Mouse (Mus musculus): ENCODE data around the gene Sult3a1. TPM values are rescaled to one million over a fixed set of nuclear protein-coding genes. Genes with fewer than 3 reads are reported as not detected.

The Sult3a1 gene
- polyA plus RNA-seq, 1 experiment from 2014 or later = not detected

Other genes with a start within 250 kb of the Sult3a1 start
- gene Clvs2, start 233.0 kb upstream of the Sult3a1 start, polyA plus RNA-seq (2016; fragmentation: Nextera tagmentation; extraction: Ambion mirVana) = 0.97 and 2.1 TPM in 2 replicates
- not detected in 2 replicates for gene Sult3a2, start 71.0 kb upstream of the Sult3a1 start, polyA plus RNA-seq (2016; fragmentation: Nextera tagmentation; extraction: Ambion mirVana)
- 0.19 and 0.98 TPM in 2 replicates for gene Rsph4a, start 47.4 kb downstream of the Sult3a1 start, polyA plus RNA-seq (2016; fragmentation: Nextera tagmentation; extraction: Ambion mirVana)
- 19.4 and 21.4 TPM in 2 replicates for gene Zup1, start 93.5 kb downstream of the Sult3a1 start, polyA plus RNA-seq (2016; fragmentation: Nextera tagmentation; extraction: Ambion mirVana)
- 126 and 143 TPM in 2 replicates for gene Rwdd1, start 161.9 kb downstream of the Sult3a1 start, polyA plus RNA-seq (2016; fragmentation: Nextera tagmentation; extraction: Ambion mirVana)
- gene Trappc3l, start 179.9 kb downstream of the Sult3a1 start, polyA plus RNA-seq (2016; fragmentation: Nextera tagmentation; extraction: Ambion mirVana) = not detected in 2 replicates
- gene Calhm4, start 186.6 kb downstream of the Sult3a1 start, polyA plus RNA-seq (2016; fragmentation: Nextera tagmentation; extraction: Ambion mirVana) = not detected in 2 replicates
- 0.08 and 0.10 TPM in 2 replicates for gene Calhm5, start 238.8 kb downstream of the Sult3a1 start, polyA plus RNA-seq (2016; fragmentation: Nextera tagmentation; extraction: Ambion mirVana)